Mouse (Mus musculus): ENCODE measurements around the gene Nfib.

Gene Nfib

DNA sequence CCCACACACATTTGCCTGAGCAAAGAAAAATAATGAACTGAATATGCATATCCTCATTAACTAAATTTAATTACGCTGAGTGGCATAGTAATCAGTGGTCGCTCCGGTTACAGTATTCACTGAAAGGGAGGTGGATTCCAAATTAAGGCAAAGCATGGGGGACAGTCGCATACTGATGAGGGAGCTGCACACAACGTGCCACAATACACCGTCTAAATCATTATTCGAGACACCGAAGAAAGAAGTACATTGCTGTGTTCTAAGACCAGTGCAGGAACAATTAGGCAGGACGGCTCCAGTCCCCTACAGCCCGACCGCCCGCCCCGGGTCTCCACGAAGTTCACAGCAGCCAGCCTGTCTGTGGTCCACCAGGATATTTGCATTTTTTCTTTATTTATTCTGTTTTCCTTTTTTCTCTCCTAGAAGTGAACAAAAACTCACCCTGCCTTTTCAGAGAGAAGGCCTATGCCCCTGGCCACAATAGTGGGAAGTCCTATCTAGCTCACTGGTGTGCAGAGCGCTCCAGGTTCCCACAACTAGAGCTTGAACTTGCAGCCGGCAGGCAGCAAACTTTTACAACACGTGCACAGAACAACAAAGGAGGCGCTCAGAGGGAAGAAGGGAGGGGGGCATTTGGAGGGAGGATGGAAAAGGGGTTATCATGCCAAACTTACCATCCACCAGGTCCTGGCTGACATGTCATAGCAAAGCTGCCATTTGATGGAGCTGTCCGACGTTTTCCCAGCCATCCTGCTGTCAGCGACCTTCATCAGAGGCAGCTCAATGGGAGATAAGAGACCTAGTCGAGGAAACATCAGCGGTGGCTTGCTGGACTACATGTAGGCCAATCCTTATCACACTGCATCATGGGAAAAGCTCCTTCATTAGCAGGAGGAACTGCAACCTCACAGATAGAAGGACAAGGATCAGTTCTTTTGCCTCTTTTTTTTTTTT lies at the start of gene Nfib:
Gene Nfib, minus strand, starts transcription at position 910 of the 954 bp plus-strand sequence.
- no peak for DNase-seq (ENCODE audit: low spot score)

GRCm38 (mm10) chr4:82735764-82736163 lies 30.2 kb upstream of the Nfib start:
- DNase-seq (ENCODE audit: low spot score): no peak

DNA sequence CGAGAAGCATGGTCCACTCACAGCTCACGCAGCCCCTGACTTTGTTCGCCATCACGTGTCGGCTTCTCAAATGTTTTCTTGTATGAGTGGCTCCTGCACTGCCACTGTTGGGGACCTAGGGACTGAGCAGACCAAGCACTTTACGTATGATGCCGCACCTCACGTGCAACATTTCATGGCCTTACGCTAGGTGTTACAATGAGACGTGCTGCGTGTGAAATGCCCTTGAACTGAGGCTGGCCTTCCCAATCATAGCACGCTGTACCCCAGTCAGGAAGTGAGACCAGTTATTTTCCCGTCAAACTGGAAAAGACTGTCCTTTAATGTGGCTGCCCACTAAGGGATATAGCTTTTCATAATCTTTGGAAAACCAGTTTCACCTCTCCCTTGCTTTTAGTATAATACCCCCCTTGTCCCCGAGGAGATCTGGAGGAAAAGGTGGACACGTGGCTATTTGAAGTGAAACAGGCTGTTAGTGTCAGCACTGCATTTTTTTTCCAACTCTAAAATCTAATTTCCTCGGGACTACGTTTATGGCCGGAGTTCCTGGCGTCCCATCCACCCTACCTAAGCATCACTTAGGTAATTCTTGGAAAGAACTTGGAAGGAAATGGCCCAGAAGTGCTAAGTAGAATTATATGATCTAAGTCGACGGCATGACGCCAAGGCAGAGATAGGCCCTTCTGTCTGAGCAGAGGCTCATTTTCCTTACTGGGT lies 29.4 kb upstream of the Nfib start:
- no peak for DNase-seq (ENCODE audit: low spot score)

DNA sequence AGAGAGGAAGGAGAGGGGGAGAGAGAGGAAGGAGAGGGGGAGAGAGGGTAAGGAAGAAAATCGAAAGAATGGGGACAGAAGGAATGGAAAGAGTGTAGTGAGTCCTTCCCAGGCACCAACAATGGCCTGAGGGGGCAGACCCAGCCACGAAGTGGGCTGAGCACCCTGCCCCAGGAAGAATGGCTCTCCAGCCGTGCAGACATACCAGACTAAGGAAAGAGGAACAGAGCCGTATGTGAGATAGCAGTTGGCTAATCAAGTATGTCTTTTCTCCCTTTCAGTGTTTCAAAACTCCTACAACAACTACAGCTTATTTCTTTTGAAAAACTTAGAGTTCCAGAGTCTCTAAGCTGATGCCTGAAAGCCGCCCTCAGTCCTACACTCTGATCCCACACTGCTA lies 28.8 kb upstream of the Nfib start:
- DNase-seq (ENCODE audit: low spot score): no peak

- DNase-seq (ENCODE audit: low spot score): no peak
These were observed 28.1 kb upstream of the Nfib start for GRCm38 (mm10) chr4:82733636-82734035.

DNA sequence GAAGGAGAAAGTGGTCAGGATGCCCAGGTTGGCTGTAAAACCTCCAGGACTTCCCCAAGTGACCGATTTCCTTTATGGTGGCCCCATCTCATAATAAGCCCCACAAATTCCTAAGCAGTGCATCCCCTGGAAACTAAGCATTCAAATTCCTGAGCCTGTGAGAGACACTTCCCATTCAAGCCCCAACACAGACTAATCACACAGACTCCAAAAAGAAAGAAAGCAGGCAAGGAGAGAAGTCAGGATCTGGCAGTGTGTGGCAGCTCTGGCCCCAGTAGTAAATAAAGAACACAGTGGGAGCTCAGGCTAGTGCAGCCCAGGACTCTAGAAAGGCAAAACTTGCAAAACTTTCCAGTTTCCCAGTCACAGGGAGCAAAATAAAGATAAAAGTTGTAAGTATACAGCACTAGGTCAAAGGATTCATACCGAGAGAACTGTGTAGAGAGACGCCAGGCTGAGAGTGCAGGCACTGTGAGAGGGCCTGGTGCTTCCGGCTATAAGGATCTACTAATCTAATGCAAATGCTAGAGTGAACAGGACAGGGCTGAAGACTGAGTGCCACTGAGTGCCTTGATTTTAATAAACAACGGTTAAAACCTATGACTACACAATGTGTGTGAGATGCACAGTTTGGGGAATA lies 24.8 kb upstream of the Nfib start:
- DNase-seq (ENCODE audit: low spot score): no peak

DNA sequence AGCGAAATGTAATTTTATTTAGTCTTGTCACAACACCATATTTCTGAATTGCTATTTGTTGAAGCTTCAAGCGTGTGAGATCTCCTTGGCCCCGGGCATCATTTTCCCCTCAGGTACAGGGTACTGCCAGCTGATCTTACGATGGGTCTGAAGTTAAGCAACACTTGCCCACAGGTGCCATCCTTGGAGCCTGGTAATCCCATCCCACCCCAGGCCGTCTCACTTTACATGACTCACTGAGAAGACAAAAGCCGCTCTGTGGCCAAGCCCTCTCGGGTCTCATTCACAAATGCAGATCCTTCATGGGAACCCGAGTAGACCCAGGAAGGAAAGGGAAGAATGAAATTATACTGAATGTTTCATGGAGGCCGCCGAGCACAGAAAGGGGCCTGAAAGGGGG lies 18.5 kb upstream of the Nfib start:
- DNase-seq (ENCODE audit: low spot score): no peak

DNA sequence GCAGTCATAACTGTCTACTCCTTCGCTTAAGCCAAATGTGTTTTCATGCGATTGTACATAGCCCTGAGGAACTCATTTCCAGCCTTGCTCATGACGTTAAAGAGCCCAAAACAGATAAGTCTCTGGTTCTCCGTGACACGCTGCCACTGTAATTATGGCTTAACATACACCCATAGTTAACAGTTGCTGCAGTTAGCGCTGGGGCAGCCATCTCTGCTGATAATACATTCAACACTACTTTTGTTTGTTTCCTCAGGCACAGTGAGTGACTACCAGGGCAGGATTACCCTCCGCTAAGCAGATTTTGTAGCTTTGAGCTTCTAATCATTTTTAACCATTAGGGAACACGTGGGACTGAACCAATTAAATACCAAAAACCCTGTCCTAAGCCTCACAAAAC lies 17.5 kb upstream of the Nfib start:
- DNase-seq (ENCODE audit: low spot score): no peak

DNA sequence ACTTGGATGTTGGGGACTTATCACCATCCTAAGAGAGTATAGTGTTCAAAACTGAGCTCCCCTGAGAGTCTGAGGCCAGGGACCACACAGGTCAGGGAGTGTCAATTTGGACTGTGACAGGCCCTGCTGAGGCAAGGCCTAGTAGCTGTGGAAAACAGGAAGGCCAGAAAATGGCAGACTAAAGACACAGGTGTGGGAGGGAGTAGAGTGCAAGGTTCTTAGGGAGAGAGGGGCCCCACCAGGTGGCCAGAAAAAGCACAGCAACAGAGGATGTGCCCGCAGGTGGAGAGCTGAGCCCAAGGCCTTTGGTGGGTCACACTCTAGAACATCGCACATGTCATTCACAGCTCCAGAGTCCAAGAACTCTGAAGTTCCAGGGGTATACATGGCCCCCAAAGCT lies 10.3 kb upstream of the Nfib start:
- no peak for DNase-seq (ENCODE audit: low spot score)

GRCm38 (mm10) chr4:82711611-82712295 lies 6.2 kb upstream of the Nfib start:
- no peak for DNase-seq (ENCODE audit: low spot score)

DNA sequence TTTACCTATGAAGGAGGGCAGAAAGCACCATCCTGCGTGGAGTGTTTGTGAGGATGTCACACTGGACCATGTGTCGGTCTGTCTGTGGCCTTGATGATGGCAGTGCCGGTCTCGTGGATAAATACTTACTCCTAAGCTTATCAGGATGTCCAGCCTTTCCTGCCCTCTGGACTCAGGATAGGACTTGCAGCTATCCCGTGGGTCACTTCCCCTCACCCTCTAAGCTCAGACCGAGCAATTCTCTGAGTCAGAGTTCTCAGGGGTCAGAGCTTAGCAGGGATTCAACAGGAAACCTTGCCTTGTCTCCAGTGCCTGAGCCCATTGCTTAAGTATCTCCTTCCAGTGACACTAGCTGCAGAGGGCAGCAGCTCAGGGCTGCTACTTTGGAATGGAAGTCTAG lies 4.1 kb upstream of the Nfib start:
- DNase-seq (ENCODE audit: low spot score): no peak

DNA sequence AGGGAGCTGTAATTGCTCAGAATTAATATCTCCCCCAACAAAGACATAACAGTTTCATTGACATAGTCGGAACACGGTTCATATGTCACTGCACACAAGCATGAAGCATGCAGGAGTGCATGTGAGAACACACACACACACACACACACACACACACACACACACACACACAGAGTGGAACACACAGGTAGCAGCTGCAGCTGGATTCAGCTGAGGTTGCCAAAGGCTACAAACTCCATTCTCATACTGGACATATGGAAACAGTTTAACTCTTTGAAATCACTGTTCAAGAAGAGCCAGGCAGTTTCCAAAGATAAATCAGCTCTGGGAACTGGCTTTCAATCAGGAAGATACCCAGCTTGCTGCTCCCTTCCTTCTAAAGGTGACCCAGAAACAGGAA lies 462 bp upstream of the Nfib start:
- no peak for DNase-seq (ENCODE audit: low spot score)

DNA sequence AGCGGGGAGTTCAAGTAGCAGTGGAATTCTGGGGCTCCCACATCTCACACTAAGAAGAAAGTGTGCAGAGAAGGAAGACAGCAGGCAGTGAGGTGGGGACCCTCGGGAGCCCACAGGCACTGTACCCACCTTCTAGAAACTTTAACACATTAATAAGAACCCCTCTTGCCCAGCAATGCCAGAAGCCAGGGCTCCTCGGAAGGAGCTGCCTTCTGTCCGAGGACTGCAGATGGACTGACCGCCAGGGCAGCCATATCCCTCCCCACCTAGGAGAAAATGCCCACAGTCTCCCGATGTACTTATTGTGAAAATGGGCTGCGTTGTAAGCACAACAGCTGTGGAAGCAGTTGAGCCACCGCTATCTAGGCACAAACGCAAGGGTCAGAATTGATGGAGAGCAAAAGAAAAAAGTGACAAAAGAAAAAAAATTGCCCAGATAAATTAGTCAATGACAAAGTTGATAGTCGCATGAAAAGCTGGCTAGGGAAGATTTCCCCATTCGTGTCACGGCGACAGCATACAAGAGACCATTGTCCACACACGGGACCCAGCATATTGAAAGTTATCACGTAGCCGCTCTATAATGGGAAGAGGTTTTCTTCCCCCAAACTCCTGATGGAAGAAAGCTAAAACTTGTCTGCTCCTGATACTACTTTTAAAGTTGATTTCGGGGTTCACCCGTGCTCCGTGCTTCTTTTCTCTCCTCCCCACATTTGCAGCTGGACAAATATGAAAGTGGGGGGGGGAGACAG lies 1.3 kb downstream of the Nfib start:
- DNase-seq (ENCODE audit: low spot score): no peak

DNA sequence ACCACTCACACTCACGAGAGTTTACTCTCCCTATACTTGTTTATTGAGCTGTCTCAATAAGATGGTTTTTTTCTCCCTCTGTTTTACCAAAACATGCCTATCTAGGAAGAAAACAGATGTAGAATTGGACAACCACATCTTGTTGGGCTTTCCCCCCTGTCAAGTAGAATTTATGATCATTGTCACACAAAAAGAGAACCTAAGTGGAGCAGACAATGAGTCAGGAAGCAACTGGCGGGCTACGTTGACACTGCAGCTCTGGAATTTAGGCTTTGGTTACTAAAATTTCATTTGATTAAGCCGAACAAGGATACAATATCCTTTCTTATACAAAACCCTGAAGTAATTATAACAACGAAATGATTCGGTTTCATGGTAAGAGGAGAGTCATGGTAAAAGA lies 2.7 kb downstream of the Nfib start:
- no peak for DNase-seq (ENCODE audit: low spot score)

- DNase-seq (ENCODE audit: low spot score): no peak
These were observed 6.0 kb downstream of the Nfib start for GRCm38 (mm10) chr4:82699504-82699903.

DNA sequence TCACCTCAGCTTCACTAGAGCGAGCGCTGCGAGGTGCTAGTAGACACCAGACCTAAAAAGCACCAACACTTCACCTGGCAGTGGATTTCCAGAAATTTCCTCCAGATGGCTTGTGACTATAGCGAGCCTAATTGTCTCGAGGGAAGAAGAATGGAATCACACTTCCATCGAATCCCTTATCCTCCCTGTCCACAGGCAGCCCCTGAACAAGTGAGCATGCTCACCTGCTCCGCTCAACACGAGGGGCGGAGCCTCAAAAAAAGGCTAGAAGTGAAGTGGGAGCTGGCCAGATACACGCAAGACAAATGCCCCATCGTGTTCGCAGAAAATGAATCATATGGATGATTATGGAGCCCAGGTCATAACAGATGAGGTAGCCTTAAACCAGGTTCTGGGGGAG lies 6.9 kb downstream of the Nfib start:
- DNase-seq (ENCODE audit: low spot score): no peak

DNA sequence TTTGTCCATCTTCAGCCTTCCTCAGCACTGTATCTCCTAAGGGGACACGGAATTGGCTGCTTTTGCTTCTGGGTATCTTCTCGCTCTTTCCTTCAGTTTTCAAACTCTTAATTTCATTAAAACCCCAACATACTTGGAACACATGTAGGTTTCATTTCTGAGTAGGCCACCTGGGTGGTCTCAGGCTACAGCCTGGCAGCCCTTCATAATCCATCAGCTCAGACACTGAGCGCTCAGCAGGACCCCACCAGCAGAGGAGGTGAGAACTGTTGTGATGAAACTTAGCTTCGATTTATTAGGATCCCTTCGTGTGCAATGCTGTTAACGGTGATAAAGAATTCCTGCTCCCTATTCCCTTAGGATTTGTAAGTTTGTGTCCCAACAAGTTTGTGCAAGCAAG lies 8.4 kb downstream of the Nfib start:
- DNase-seq (ENCODE audit: low spot score): no peak

GRCm38 (mm10) chr4:82695760-82696501 lies 9.6 kb downstream of the Nfib start:
- no peak for DNase-seq (ENCODE audit: low spot score)

GRCm38 (mm10) chr4:82692009-82692326 lies 13.6 kb downstream of the Nfib start:
- no peak for DNase-seq (ENCODE audit: low spot score)

DNA sequence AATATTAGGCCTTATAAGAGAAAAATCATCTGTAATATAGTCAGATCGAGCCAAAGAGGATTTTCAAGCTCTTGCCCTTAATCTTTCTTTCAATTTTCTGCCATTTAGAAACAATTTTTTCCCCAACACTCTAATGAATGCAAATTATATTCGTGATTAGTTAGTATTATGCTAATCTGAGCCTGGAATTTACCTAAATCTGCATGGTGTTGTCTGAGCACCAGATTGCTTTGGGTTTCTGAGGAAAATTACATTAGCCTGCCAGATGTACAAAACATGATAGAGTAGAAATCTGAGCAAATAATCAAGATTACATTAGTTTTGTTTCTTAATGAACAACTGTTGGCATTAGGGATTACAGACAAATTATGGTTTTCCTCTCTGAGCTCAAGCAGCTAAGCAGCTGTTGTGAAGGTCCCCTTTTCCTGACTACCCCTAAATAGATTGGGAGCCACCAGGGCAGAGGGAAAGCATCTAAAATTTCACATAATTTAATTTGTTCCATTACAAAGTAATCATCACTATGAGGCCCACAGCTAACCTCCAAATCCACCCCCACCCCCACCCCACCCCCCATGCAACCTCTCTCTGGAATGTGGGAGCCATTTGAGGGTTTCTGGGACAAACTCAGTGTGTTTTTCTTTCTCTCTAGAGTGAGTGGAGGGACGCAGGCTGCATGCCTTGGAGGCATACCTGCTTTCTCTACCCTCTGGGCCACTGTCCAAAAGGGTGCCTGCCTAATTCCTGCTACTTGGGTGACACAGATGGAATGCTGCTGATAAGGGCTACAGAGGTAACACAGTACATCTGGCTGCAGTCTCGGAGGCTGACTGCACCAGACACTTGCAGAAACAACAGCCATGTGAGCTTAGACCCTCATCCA lies 14.2 kb downstream of the Nfib start:
- no peak for DNase-seq (ENCODE audit: low spot score)
